Mouse (Mus musculus) cerebellum, adult 11 months (tissue): Measurements from ENCODE around the gene Gm9817.
"Not testable (repeated sequence)": the region's sequence is repeated elsewhere in the genome, so short reads cannot be mapped to it uniquely, and the experiment has no call there.

ENCODE experiments used
- DNase-seq: peaks from one replicate; pipeline ENCODE4 v3.0.0; 2022

The Gm9817 gene

GRCm38 (mm10) chr13:45078392-45078791, at the start of gene Gm9817:
Gene Gm9817, plus strand, starts transcription at chr13:45078692.
- DNase-seq: not testable (repeated sequence)

GRCm38 (mm10) chr13:45029791-45030190, 48.7 kb upstream of the Gm9817 start:
- no peak for DNase-seq

GRCm38 (mm10) chr13:45030830-45031229, 47.7 kb upstream of the Gm9817 start:
- peak; percentile 82 for DNase-seq

- no peak for DNase-seq
Measured at GRCm38 (mm10) chr13:45031314-45031713, 47.2 kb upstream of the Gm9817 start.

GRCm38 (mm10) chr13:45031748-45032147, 46.7 kb upstream of the Gm9817 start:
- no peak for DNase-seq

- no peak for DNase-seq
Measured at GRCm38 (mm10) chr13:45032484-45032883, 46.0 kb upstream of the Gm9817 start.

- DNase-seq: no peak
Measured at GRCm38 (mm10) chr13:45033360-45033759, 45.1 kb upstream of the Gm9817 start.

GRCm38 (mm10) chr13:45034759-45035158, 43.7 kb upstream of the Gm9817 start:
- no peak for DNase-seq

- DNase-seq: no peak
Measured at GRCm38 (mm10) chr13:45036417-45036816, 42.1 kb upstream of the Gm9817 start.

GRCm38 (mm10) chr13:45040195-45040594, 38.3 kb upstream of the Gm9817 start:
- DNase-seq: no peak

GRCm38 (mm10) chr13:45040741-45041140, 37.8 kb upstream of the Gm9817 start:
- no peak for DNase-seq

- DNase-seq: no peak
Measured at GRCm38 (mm10) chr13:45043466-45043865, 35.0 kb upstream of the Gm9817 start.

- no peak for DNase-seq
Measured at GRCm38 (mm10) chr13:45049261-45050020, 29.1 kb upstream of the Gm9817 start.

GRCm38 (mm10) chr13:45052805-45053204, 25.7 kb upstream of the Gm9817 start:
- no peak for DNase-seq

GRCm38 (mm10) chr13:45053843-45054242, 24.6 kb upstream of the Gm9817 start:
- DNase-seq: no peak

GRCm38 (mm10) chr13:45059206-45059605, 19.3 kb upstream of the Gm9817 start:
- no peak for DNase-seq

- no peak for DNase-seq
Measured at GRCm38 (mm10) chr13:45063146-45063545, 15.3 kb upstream of the Gm9817 start.

- DNase-seq: no peak
Measured at GRCm38 (mm10) chr13:45064951-45065350, 13.5 kb upstream of the Gm9817 start.

- no peak for DNase-seq
Measured at GRCm38 (mm10) chr13:45070366-45070765, 8.1 kb upstream of the Gm9817 start.

- no peak for DNase-seq
Measured at GRCm38 (mm10) chr13:45075012-45075411, 3.5 kb upstream of the Gm9817 start.

- DNase-seq: no peak
Measured at GRCm38 (mm10) chr13:45075715-45076114, 2.8 kb upstream of the Gm9817 start.

- DNase-seq: no peak
Measured at GRCm38 (mm10) chr13:45080771-45081170, 2.3 kb downstream of the Gm9817 start.

GRCm38 (mm10) chr13:45083696-45084095, 5.2 kb downstream of the Gm9817 start:
- DNase-seq: peak; percentile 14

GRCm38 (mm10) chr13:45088796-45089221, 10.3 kb downstream of the Gm9817 start:
- no peak for DNase-seq

GRCm38 (mm10) chr13:45089846-45090245, 11.4 kb downstream of the Gm9817 start:
- DNase-seq: peak; percentile 14
